Mouse (Mus musculus) cerebral cortex, adult 2 months (tissue): ENCODE results near the gene Gm38431.

Source experiments
- WGBS: fragments of 180-500 bp; shearing (Covaris S2); methylation state at CpG from one replicate; pipeline ENCODE4 v1.1.7; 2018; 5-methylcytosine and 5-hydroxymethylcytosine counted together

The Gm38431 gene

DNA sequence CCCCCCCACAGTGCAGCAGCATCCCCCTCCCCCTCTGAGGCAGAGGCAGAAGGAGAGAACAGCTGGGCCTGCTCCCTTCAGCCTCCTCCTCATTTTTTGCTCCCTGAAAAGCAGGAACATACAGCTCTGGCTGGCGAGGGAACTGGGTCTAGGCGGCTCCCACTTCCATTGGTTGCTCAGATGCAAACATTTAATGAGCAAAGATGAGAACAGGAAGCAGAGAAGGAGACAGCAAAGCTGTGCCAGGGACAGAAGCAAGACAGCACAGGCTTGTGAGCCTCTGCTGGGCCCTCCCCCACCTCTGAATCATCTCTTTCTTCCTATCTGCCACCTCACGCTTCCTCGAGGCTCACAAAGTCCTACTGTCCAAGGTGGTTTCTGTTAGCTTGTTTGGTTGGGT lies 50.5 kb downstream of the Gm38431 start:
- 13% methylated on average over 4 of the region's 4 CpGs for WGBS

DNA sequence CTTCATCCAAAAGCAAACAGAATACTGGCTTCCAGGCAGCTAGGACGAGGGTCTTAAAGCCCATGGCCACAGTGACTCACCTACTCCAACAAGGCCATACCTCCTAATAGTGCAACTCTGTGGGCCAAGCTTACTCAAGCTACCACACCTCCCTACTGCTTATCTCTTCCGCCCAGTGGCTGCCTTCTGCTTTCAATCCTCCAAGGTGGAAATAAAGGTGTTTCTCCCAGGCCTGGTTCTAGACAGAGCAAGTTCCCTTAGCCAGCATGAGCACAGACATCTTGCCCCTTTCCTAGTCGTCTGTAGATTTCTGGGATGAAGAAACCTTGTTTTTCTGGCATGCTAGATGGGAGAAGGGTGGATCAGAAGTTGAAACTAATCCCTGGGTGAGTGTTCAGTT lies 52.0 kb downstream of the Gm38431 start:
- 66% methylated on average over 3 of the region's 3 CpGs for WGBS

DNA sequence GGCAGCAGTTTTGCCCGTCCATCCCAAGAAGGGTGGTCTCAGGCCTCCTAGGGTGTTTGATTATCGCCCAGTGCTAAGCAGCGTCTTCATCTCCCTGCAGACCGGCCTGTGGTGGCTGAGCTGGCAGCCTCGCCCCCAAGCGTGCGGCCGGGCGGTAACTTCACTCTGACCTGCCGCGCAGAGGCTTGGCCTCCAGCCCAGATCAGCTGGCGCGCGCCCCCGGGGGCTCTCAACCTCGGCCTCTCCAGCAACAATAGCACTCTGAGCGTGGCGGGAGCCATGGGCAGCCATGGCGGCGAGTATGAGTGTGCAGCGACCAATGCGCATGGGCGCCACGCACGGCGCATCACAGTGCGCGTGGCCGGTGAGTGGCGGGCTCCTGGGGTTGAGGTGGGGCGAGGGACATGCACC lies 54.3 kb downstream of the Gm38431 start:
- 6% methylated on average over 31 of the region's 31 CpGs for WGBS

DNA sequence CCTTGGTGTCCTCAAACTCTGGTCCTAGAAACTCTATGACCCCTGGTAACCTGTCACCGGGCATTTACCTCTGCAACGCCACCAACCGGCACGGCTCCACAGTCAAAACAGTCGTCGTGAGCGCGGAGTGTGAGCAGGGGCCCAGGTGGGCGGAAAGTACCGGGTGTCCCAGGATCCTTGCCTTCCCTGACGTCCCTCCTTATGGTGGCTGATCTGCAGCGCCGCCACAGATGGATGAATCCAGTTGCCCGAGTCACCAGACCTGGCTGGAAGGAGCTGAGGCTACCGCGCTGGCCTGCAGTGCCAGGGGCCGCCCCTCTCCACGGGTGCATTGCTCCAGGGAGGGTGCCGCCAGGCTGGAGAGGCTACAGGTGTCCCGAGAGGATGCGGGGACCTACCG lies 55.1 kb downstream of the Gm38431 start:
- 10% methylated on average over 22 of the region's 22 CpGs for WGBS

DNA sequence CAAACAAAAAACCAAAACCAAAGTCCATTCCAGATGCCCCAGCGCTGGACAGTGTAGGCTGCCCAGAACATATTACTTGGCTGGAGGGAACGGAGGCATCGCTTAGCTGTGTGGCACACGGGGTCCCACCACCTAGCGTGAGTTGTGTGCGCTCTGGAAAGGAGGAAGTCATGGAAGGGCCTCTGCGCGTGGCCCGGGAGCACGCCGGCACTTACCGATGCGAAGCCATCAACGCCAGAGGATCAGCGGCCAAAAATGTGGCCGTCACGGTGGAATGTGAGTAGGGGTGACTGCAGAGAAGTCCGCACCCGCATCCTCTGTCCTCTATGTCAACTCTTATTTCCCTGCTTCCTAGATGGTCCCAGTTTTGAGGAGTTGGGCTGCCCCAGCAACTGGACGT lies 55.6 kb downstream of the Gm38431 start:
- 33% methylated on average over 20 of the region's 20 CpGs for WGBS

DNA sequence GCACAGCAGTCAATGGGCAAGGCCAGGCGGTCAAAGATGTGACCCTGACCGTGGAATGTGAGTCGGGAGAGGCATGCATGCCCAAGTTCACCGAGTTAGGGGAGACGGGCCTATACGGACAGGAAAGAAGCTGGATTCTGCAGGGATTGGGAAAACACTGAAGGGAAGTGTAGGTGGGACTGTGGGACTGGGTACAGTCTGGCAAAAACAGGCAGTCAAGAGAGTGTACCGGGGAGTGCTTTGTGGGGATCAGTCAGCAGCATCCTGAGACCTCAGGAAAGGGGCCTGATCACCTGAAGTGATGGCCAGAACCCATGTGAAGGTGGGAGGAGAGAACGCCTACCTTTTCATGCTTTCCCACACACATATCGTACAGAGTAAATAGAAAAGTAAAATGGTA lies 56.2 kb downstream of the Gm38431 start:
- WGBS, result 29% methylated on average over 9 of the region's 9 CpGs

DNA sequence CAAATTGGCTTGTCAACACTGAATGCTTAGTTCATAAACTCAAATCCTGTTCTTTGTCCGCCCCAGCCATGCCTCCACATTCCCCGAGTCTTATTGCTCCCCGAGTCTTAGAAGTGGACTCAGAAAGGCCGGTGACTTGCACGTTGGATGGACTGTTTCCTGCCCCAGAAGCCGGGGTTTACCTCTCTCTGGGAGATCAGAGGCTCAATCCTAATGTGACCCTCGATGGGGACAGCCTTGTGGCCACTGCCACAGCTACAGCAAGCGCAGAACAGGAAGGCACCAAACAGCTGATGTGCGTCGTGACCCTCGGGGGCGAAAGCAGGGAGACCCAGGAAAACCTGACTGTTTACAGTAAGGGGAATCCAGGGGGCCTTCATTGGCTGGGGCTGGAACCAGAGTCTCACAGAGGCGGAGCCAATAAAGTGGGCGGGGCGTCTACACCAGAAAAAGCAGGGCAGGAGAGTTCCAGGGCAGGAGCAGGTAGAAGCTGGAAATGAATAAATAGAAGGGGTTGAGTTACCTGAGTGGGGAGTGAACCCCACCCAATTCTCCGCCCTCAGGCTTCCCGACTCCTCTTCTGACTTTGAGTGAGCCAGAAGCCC lies 57.2 kb downstream of the Gm38431 start:
- 36% methylated on average over 17 of the region's 17 CpGs for WGBS

DNA sequence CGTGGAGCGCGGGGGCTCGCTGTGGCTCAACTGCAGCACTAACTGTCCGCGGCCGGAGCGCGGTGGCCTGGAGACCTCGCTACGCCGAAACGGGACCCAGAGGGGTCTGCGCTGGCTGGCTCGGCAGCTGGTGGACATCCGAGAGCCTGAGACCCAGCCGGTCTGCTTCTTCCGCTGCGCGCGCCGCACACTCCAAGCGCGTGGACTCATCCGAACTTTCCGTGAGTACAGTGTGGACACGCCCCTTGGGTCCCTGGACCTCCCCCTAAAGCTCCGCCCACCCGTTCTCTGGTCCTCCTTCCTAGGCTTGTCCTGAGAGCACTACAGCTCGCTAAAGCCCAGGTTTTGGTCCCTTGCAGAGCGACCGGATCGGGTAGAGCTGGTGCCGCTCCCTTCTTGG lies 58.7 kb downstream of the Gm38431 start:
- under 1% methylated on average over 34 of the region's 34 CpGs for WGBS

DNA sequence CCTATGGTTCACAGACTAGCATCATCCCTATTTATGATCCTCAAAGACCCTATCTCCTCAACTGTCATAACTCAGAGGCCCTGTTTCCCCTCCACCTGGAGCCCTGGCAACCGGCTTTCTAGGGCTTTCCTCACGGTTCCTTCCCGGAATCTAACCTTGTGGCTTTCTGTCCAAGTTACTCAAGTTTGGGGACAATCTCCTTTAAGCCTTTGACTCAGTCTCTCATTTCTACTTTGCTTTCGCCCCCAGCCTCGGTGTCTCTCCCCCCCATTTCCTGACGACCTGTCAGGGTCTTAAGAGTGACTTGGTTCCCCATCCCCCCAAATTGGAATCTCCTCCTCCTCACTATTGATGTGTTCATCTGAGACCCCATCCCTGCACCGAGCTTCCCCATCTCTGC lies 59.3 kb downstream of the Gm38431 start:
- 2% methylated on average over 7 of the region's 7 CpGs for whole genome bisulfite sequencing

DNA sequence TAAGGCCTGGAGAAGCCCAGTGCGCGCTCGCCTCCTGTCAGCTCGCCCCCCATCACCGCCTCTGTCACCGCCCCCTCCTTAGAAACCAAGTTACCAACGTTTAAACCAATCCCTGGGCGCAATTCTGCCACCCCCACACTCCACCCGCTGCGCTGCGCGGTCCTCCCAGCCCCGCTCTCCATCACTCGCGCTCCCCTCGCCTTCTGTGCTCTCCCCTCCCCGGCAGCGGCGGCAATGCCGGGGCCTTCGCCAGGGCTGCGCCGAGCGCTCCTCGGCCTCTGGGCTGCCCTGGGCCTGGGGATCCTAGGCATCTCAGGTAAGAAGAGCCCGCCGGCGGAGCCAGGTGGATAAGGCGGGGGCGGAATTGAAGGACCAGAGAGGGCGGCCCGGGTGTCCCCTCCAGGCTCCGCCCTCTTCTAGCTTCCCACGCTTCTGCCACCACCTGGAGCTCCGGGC lies 59.9 kb downstream of the Gm38431 start, which contains the start of gene Icam5:
Icam5 (plus strand) TSS at position 178 of the 456 bp plus-strand sequence.
- under 1% methylated on average over 34 of the region's 35 CpGs for WGBS

DNA sequence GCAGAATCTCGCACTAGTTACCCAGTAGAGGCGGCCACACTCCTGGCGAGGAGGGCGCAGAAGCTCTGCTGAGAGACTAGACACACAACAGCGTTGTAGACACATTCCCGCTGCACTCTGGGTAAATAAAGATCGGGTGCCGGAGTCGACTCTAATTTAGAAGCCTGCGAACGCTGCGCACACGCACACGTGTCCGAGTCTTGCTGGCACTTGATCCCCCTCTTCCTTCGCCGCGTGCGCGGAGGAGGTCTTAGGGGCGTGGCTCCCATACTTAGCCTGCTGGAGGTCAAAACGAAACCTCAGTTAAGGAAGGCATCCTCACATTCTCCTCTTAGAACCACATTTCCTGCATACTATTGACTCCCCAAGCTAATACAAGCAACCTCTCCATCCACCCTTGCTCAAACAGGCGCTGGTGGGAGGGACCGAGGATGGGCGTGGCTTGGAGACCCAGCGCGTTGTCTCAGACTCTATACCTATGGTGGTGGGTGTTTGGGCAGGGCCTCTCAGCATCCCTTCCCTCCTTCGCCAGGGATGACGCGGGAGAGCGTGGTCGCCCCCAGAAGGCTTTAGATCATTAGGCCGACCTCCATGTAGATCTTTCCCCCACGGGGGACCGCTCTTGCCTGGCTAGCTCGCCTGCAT lies 60.4 kb downstream of the Gm38431 start:
- under 1% methylated on average over 36 of the region's 36 CpGs for WGBS

DNA sequence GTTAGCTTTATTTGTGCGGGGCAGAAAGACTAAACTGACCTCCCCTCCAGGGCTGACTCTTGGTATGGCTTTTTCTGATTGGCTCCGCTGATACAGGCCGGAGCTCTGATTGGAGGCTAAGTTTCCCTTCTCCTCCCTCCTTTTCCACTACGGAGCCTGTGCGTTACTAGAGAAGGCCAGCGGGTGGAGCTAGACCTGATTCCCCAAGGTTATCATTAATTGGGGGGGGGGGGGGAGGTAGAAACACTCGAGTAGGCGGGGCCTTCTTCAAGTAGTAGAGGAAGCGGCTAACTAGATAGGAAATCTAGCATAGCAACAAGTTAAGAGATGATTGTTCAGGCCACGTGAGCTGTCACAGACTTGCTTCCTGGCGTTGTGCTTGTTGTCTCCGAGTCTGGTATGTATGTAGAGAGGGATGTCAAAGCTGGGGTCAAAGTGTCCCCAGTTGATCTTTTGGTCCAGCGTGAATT lies 61.0 kb downstream of the Gm38431 start:
- WGBS, result 1% methylated on average over 13 of the region's 13 CpGs

DNA sequence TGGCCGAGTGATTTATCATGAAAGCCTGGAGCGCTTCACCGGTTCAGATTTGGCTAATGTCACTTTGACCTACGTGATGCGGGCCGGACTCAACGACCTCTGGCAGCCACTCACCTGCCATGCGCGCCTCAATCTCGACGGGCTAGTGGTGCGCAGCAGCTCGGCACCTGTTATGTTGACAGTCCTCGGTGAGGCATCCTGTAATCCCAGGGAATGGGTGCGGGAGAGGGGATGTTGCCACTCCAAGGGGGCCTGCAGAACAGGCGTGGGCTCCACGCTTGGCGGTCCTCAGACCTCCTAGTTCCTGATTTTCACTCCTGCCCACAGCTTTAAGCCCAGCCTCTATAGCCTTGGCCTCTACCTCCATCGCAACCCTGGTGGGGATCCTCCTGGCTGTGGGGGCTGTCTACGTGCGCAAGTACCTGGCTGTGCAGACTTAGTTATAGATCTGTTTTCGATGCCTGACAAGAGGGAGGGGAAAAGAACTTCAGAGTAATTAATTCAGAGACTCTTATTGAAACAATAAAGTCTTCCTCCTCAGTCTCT lies 61.7 kb downstream of the Gm38431 start:
- WGBS, result 29% methylated on average over 22 of the region's 22 CpGs

DNA sequence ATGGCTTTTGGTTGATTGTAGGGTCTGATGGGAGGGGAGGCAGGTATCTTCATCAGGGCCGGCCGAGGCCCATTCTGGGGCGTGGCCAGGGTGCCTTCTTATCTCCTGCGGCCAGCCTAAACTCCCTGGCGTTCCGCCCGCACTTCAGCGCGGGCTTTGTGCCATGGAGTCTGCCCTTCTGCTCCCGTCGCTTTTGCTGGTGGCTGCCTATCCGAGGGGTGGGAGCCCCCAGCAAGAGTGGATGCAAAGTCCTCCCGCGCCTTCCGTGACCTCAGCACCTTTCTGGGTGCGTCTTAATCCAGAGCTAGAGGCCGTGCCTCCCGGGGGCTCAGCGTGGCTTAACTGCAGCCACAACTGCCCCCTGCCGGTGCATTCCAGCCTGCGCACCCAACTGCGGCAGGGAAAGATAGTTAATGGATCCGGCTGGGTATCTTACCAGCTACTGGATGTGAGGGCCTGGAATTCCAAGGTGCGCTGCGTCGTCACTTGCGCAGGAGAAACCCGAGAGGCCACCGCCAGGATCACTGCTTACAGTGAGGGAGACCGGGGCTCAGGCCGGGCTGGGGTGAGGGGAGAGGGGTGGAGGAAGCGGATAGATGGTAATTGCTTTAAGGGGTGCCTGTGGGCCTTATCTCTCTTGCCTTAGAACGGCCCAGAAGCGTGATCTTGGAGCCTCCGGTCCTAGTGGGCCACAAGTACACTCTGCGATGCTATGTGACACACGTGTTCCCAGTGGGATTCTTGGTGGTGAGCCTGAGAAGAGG lies 62.3 kb downstream of the Gm38431 start, which contains the start of gene Icam4:
Icam4 (plus strand) TSS at position 83 of the 764 bp plus-strand sequence.
- WGBS, result 8% methylated on average over 37 of the region's 37 CpGs

DNA sequence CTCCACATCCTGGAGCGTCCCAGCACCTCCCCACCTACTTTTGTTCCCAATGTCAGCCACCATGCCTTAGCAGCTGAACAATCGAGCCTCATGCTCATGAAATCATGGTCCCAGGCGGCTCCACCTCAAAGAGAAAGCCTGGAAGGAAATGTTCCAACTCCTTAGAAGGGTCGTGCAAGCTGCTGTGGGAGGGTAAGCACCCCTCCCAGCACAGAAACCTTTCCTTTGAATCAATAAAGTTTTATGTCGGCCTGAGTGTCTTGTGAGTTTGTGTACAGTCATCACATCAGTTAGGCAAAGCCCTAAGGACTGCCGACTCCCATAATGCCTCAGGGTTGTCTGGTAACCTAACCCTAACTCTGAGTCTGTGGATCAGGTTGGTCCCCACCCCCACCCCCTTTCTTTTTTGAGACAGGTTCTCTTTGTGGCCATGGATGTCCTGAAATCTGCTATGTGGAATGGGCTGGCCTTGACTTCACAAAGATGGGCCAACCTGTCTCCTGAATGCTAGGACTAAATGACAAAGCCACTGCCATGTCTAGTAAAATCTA lies 63.2 kb downstream of the Gm38431 start:
- WGBS, result 81% methylated on average over 6 of the region's 6 CpGs

DNA sequence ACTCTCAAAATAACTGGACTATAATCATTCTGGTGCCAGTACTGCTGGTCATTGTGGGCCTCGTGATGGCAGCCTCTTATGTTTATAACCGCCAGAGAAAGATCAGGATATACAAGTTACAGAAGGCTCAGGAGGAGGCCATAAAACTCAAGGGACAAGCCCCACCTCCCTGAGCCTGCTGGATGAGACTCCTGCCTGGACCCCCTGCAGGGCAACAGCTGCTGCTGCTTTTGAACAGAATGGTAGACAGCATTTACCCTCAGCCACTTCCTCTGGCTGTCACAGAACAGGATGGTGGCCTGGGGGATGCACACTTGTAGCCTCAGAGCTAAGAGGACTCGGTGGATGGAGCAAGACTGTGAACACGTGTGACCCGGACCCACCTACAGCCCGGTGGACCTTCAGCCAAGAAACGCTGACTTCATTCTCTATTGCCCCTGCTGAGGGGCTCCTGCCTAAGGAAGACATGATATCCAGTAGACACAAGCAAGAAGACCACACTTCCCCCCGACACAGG lies 64.0 kb downstream of the Gm38431 start:
- 66% methylated on average over 8 of the region's 8 CpGs for WGBS

DNA sequence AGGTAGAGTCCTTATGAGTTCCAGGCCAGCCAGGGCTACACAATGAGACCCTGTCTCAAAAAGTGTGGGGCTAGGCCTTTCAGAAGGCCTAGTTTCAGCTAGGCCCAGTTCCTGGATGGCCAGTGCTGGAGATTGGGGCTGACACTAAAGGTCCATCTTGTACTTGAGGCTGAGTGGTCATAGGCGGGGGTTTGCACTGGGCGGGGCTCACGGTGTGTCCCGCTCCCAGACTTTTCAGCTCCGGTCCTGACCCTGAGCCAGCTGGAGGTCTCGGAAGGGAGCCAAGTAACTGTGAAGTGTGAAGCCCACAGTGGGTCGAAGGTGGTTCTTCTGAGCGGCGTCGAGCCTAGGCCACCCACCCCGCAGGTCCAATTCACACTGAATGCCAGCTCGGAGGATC lies 64.9 kb downstream of the Gm38431 start:
- 82% methylated on average over 12 of the region's 12 CpGs for WGBS

DNA sequence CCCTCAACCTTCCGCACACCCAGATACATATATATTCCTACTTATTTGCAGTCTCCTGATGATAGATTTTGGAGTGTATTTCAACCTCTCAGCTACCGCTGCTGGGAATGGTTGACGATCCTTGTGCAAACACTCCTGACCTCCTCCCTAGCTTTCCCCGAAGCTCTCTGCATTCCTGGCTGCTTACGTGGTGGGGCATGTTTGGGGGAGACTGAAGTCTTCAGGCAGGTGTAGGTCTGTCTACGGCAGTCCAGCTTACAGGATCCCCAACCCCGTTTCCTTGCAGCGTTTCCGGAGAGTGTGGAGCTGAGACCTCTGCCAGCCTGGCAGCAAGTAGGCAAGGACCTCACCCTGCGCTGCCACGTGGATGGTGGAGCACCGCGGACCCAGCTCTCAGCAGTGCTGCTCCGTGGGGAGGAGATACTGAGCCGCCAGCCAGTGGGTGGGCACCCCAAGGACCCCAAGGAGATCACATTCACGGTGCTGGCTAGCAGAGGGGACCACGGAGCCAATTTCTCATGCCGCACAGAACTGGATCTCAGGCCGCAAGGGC lies 66.5 kb downstream of the Gm38431 start:
- 82% methylated on average over 19 of the region's 19 CpGs for WGBS

DNA sequence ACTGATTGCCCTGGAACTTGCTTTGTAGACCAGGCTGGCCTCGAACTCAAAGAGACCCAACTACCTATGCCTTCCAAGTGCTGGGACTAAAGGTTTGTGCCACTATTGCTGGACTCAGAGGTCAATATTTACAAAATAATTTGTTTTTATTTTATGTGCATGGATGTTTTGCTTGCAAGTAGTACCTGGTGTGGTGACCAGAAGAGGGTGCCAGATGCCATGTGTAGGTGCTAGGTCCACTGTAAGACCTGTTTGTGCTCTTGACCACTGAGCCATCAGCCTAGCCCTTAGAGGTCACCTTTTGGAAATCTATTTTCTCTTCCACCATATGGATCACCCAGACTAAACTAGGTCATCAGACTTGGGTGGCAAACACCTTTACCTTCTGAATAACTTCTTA lies 69.1 kb downstream of the Gm38431 start:
- 85% methylated on average over 1 of the region's 1 CpGs for WGBS

DNA sequence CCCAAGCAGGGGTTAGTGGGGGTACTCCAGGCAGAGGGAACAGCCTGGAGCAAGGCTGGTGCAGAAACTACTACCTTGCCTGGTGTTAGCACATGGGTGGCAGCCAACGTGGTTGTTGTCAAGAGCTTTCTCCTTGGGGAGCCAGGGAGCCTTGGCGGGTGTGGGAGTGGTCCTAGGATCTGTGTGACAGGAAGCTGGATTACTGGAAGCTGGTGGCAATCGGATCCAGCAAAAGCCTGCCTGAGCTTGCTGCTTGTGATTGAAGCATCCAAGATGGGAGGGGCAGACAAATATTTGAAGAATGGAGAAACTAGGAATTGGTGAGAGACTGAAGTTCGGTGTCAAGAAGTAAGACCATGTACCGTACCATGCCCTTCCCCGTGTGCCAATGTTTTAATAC lies 69.5 kb downstream of the Gm38431 start:
- 64% methylated on average over 6 of the region's 6 CpGs for WGBS

DNA sequence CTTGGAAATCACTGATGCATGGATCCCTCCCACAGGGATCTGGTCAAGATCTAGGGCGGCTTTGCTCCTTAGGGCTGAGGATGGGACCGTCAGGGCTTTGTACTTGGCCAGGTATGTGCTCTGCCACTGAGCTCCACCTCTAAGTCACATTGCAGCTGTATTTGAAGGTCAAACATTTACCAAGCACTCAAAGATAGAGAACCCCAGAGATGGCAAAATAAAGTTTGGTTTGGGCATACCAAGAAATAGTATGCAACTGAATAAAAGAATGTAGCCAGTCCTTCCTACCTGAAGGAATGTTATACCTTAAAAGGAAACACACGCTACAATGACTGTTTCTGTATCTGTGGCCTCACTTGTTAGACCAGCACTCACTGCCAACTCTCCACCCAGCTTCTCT lies 70.4 kb downstream of the Gm38431 start:
- WGBS, result 89% methylated on average over 3 of the region's 3 CpGs

DNA sequence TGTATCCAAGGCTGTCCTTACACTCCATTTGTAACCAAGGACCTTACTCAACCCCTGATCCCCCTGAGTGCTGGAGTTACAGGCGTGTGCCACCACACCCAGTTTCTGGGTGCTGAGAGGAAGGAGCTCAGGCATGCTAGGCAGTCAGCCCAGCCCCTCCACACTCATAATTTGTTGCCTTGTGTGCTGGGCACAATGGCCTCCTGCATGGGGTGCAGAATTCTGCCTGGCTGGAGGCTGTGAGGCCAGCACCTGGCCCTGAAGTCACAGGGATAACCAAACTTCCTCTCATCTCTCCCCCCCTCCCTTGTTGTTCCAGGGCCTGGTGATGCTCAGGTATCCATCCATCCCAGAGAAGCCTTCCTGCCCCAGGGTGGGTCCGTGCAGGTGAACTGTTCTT lies 73.2 kb downstream of the Gm38431 start:
- WGBS, result 88% methylated on average over 2 of the region's 2 CpGs
